Mouse (Mus musculus): ENCODE results near the gene Sf3b5.

GRCm38 (mm10) chr10:12986485-12986884 lies 18.7 kb upstream of the Sf3b5 start:
- TF ChIP-seq CTCF (IDR thresholded peaks at IDR 0.05; ENCODE audit: low read depth) (no peak), EP300 (IDR thresholded peaks at IDR 0.05; ENCODE audit: low read depth) (no peak)
